Mouse (Mus musculus): Measurements from ENCODE around the gene Vps37b. TPM values are rescaled to one million over a fixed set of nuclear protein-coding genes. Genes with fewer than 3 reads are reported as not detected.

The Vps37b gene
- polyA plus RNA-seq, 1 experiment from 2014 or later, result 51.2 TPM

DNA sequence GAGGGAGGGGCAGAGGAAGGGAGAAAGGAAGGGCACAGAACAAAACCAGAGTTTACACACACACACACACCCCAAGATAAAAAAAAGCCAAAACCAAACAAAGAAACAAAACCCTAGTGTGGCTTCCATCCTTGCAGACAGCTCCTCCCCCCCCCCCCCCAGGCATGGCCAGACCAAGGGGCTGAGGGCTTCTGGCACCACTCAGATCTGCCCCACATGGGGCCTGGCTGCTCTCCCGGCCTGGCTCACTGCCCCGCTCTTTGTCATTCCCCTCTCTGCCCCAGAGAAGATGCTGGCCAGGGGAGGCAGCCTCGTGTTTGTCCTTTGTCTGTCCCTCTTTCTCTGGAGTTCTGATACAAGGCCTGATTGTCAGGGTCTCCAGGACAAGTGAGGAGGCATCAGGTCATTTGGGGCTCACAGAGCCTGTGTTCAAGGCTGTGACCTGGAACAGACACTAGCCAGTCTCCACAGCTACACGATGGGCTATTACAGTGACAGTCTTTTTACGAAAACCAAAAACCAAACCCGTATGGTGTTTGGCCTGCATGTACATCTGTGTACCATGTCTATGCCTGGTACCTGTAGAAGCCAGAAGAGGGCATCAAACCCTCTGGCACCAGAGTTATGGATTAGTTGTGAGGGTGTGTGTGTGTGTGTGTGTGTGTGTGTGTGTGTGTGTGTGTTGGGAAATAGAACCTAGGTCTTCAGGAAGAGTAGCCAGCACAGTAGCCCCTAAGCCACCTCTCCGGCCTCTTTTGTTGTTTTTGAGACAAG, 38.6 kb downstream of the Vps37b start:
- 74% methylated on average over 7 of the region's 7 CpGs for WGBS
- DNase-seq (ENCODE audit: extremely low spot score, low spot score), result no peak
- Histone ChIP-seq H3K4me1 (peaks cover 14% of the 10 kb centered on the region), H3K9me3 (no peaks in the 10 kb centered on the region), H3K27me3 (ENCODE audit: poor library complexity, severe bottlenecking) (no peaks in the 10 kb centered on the region), H3K4me3 (no peak overlapping the region), H3K36me3 (replicated peaks) (peaks cover 9% of the 10 kb centered on the region), H3K27ac (0 out of 2 replicates have a peak overlapping the region, but pooled peaks have one; percentile 13)

DNA sequence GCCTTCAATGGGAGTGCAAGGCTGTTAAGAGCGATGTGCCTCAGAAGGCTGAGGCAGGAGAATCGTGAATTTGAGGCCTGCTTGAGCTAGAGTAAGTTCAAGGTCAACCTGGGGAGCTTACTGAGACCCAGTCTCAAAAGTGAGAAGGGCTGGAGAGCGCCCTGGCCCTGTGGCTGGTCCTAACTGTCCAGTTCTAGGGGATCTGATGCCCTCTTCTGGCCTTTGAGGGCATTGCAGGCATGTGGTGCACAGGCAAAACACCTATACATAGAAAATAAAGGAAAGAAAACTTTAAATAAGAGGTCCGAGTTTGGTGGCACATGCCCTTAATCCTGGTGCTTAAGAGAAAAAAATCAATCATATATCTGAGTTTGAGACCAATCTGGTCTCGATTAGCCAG, 39.3 kb downstream of the Vps37b start:
- 38% methylated on average over 5 of the region's 5 CpGs for WGBS
- DNase-seq (ENCODE audit: extremely low spot score, low spot score), result peak; percentile 82
- no peaks in the 10 kb centered on the region for H3K9me3 ChIP-seq
- no peak overlapping the region for H3K27ac ChIP-seq
- H3K4me1 ChIP-seq, result peaks cover 14% of the 10 kb centered on the region
- H3K27me3 ChIP-seq (ENCODE audit: poor library complexity, severe bottlenecking), result no peaks in the 10 kb centered on the region
- H3K4me3 ChIP-seq, result no peak overlapping the region
- peaks cover 9% of the 10 kb centered on the region for H3K36me3 ChIP-seq (replicated peaks)

DNA sequence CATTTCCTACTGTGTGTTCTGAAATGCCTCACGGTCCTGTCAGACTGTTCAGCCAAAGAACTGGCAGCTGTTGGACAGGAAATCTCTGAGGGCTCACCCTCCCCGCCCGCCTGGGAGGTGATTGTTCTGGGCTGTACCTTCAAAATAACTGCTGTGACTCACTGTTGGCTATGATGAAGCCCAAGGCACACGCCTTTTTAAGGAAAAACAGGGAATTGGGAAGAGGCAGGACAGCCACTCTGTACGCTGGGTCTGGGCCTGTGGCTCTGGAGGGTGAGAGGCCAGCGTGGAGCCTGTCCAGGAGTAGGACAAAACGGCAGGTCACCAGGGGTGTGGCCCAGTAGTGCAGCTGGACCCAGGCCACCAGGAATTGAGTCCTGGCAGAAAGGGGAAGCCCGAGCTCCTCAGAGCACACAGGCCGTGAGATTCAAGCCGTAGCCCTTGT, 39.9 kb downstream of the Vps37b start:
- Histone ChIP-seq H3K9me3 (no peaks in the 10 kb centered on the region), H3K27me3 (ENCODE audit: poor library complexity, severe bottlenecking) (no peaks in the 10 kb centered on the region), H3K36me3 (replicated peaks) (peaks cover 4% of the 10 kb centered on the region), H3K27ac (no peak overlapping the region), H3K4me1 (peaks cover 14% of the 10 kb centered on the region), H3K4me3 (no peak overlapping the region)
- no peak for DNase-seq (ENCODE audit: extremely low spot score, low spot score)
- WGBS, result 84% methylated on average over 10 of the region's 10 CpGs

- 85% methylated on average over 6 of the region's 6 CpGs for WGBS
- Histone ChIP-seq H3K36me3 (replicated peaks) (no peaks in the 10 kb centered on the region; the same call in 1 of the 2 replicates), H3K9me3 (no peaks in the 10 kb centered on the region), H3K27me3 (ENCODE audit: poor library complexity, severe bottlenecking) (no peaks in the 10 kb centered on the region), H3K4me3 (no peak overlapping the region), H3K4me1 (peaks cover 16% of the 10 kb centered on the region), H3K27ac (no peak overlapping the region)
- DNase-seq (ENCODE audit: extremely low spot score, low spot score), result no peak
Measured at GRCm38 (mm10) chr5:123991321-123991720, 40.7 kb downstream of the Vps37b start.

DNA sequence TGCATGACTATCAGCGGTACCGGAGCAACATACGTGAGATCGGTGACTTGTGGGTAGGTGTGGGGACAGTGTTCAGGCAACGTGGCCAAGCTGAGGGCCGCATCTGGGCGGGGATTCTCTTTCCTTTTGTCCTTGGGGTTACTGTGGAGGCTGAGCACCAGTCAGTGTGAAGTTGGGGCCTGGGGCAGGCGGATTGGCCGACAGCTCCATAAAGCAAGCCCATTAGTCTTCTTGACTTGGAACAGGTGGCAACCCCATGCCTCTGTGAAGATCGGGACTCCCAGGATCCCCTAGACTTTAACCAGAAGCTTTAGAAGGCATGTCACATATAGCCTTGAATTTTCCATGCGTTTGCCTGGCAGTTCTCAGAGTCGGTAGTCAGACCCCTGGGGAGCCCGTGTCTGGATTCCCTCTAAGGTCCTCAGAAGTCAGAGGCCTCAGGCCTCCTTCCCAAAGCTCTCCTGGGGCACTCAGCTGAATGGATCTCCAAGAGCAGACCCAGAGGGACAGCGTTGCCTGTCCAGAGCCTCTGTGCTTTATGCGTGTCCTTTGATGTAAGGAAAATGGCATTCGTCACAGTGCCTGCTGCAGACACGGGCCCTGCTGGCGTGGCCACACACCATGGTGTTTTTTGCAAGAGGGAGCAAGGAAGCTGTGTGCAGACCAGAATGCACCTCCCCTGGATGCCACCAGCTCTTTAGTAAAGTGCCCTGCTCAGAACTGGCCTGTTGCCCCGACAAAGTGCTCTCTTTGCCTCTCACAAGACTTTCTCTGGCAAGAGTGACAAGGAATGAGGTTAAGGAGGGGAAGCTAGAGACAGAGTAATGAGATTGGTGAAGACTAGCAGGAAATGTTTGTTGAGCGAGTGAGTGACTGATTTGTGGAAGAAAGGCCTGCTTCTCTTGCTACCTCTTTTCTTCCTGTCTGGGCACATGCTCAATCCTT, 41.9 kb downstream of the Vps37b start:
- 88% methylated on average over 20 of the region's 20 CpGs for WGBS
- H3K4me3 ChIP-seq, result no peak overlapping the region
- DNase-seq (ENCODE audit: extremely low spot score, low spot score), result no peak

GRCm38 (mm10) chr5:123987511-123987910, 44.6 kb downstream of the Vps37b start:
- WGBS, result 80% methylated on average over 4 of the region's 4 CpGs
- peak overlapping the region; percentile 22; the same call in 1 of the 2 replicates for H3K27ac ChIP-seq
- H3K27me3 ChIP-seq (ENCODE audit: poor library complexity, severe bottlenecking), result no peaks in the 10 kb centered on the region
- H3K36me3 ChIP-seq (replicated peaks), result no peaks in the 10 kb centered on the region; the same call in 1 of the 2 replicates
- DNase-seq (ENCODE audit: extremely low spot score, low spot score), result no peak
- peaks cover 19% of the 10 kb centered on the region for H3K4me1 ChIP-seq
- H3K9me3 ChIP-seq, result no peaks in the 10 kb centered on the region
- H3K4me3 ChIP-seq, result no peak overlapping the region

More for the DNA sequence above, 41.9 kb downstream of the Vps37b start:
- no peaks in the 10 kb centered on the region; the same call in 1 of the 2 replicates for H3K36me3 ChIP-seq (replicated peaks)
- H3K27ac ChIP-seq, result no peak overlapping the region
- peaks cover 15% of the 10 kb centered on the region for H3K4me1 ChIP-seq
- H3K9me3 ChIP-seq, result no peaks in the 10 kb centered on the region
- no peaks in the 10 kb centered on the region for H3K27me3 ChIP-seq (ENCODE audit: poor library complexity, severe bottlenecking)

DNA sequence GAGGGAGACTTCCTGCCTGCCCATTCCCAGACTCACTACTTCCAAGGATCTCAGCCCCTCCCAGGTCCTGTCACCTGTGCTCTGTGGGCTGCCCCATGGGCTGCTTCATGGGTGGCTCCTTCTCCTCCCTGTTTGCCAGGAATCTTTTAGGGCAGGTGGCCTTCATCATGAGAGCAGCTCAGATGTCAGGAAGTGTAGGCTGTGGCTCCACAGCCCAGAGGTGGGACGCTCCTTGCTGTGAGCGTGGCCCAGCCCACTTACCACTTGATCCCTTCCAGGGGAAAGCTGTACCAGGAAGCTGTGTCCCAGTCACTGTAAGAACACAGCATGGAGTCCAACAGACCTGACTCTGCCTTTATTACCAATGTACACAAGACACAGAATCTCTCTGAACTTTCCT, 45.1 kb downstream of the Vps37b start:
- Histone ChIP-seq H3K4me3 (no peak overlapping the region), H3K9me3 (no peaks in the 10 kb centered on the region), H3K36me3 (replicated peaks) (no peaks in the 10 kb centered on the region; the same call in 1 of the 2 replicates), H3K27me3 (ENCODE audit: poor library complexity, severe bottlenecking) (no peaks in the 10 kb centered on the region), H3K27ac (no peak overlapping the region), H3K4me1 (peaks cover 19% of the 10 kb centered on the region)
- DNase-seq (ENCODE audit: extremely low spot score, low spot score), result no peak
- WGBS, result 73% methylated on average over 2 of the region's 2 CpGs

DNA sequence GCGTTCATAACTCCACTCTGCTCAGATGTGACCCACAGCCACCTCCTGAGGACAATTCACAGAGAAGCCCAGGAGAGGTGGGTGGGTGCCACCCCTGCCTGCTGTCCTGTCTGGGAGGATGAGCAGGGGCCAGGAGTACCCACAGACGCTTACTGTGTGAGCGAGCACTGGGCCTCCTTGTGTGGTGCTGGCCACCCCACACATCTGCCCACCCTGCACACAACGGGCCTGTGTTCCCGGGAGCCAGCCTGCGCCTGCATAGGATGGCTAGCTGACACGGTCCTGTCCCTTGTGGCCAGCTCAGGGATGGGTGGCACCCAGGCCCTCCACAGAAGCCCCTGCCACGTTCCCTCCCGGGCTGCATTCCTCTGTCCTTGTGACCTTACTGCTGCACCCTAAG, 46.6 kb downstream of the Vps37b start:
- H3K27ac ChIP-seq, result 0 out of 2 replicates have a peak overlapping the region, but pooled peaks have one; percentile 0
- no peak for DNase-seq (ENCODE audit: extremely low spot score, low spot score)
- H3K9me3 ChIP-seq, result no peaks in the 10 kb centered on the region
- no peaks in the 10 kb centered on the region for H3K36me3 ChIP-seq (replicated peaks)
- 87% methylated on average over 9 of the region's 9 CpGs for WGBS
- H3K4me3 ChIP-seq, result no peak overlapping the region
- no peaks in the 10 kb centered on the region for H3K27me3 ChIP-seq (ENCODE audit: poor library complexity, severe bottlenecking)
- H3K4me1 ChIP-seq, result peaks cover 19% of the 10 kb centered on the region

- Histone ChIP-seq H3K4me1 (peaks cover 22% of the 10 kb centered on the region), H3K9me3 (no peaks in the 10 kb centered on the region), H3K36me3 (replicated peaks) (no peaks in the 10 kb centered on the region), H3K27me3 (ENCODE audit: poor library complexity, severe bottlenecking) (no peaks in the 10 kb centered on the region; the same call in 1 of the 2 replicates), H3K27ac (no peak overlapping the region), H3K4me3 (no peak overlapping the region)
- 90% methylated on average over 11 of the region's 11 CpGs for WGBS
- no peak for DNase-seq (ENCODE audit: extremely low spot score, low spot score)
Measured at GRCm38 (mm10) chr5:123982838-123983237, 49.2 kb downstream of the Vps37b start.

- 86% methylated on average over 6 of the region's 6 CpGs for WGBS
- Histone ChIP-seq H3K4me3 (no peak overlapping the region), H3K36me3 (replicated peaks) (no peaks in the 10 kb centered on the region), H3K27me3 (ENCODE audit: poor library complexity, severe bottlenecking) (peaks cover 7% of the 10 kb centered on the region), H3K27ac (no peak overlapping the region), H3K9me3 (no peaks in the 10 kb centered on the region), H3K4me1 (peaks cover 29% of the 10 kb centered on the region)
- no peak for DNase-seq (ENCODE audit: extremely low spot score, low spot score)
Measured at GRCm38 (mm10) chr5:123981250-123981554, 50.9 kb downstream of the Vps37b start.

DNA sequence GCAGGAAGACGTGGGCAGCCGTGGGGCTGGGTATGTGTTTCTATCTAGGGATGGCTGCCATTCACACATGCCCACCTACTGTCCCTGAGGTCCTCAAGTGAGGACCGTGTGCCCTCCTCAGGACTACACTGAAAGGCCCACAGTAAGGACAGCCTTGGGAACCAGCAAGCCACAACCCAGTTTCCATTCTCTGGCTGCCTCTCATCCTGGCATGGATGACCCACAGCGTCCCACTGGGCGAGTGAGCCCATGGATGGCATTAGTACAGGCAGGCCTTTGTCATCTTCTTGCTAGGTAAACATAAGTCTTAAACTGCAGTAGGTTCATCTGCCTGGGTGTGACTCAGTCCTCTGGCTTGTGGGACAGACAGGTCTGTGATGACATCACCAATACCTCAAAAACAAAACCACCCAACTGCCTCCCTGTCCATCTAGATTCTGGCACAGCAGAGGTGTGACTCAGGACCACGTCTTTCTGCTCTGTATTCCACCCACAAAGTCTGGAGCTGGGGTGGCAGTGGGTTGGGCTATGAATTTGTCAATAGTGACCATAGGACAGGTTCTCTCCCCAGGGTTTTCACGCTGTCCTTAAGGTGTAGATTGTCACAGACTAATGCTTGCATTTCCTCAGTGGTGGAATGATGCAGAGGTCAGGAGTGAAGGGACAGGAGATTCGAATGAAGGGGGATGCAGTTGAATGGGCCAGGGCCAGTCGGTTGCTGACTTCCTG, 51.4 kb downstream of the Vps37b start:
- H3K36me3 ChIP-seq (replicated peaks), result no peaks in the 10 kb centered on the region
- no peak overlapping the region for H3K4me3 ChIP-seq
- no peaks in the 10 kb centered on the region for H3K9me3 ChIP-seq
- 86% methylated on average over 9 of the region's 9 CpGs for WGBS
- no peak overlapping the region for H3K27ac ChIP-seq
- peaks cover 31% of the 10 kb centered on the region for H3K4me1 ChIP-seq
- no peak for DNase-seq (ENCODE audit: extremely low spot score, low spot score)
- peaks cover 12% of the 10 kb centered on the region for H3K27me3 ChIP-seq (ENCODE audit: poor library complexity, severe bottlenecking)

- Histone ChIP-seq H3K27ac (no peak overlapping the region), H3K4me1 (peaks cover 27% of the 10 kb centered on the region), H3K9me3 (no peaks in the 10 kb centered on the region), H3K36me3 (replicated peaks) (no peaks in the 10 kb centered on the region), H3K4me3 (no peak overlapping the region), H3K27me3 (ENCODE audit: poor library complexity, severe bottlenecking) (peaks cover 19% of the 10 kb centered on the region)
- WGBS, result 71% methylated on average over 4 of the region's 4 CpGs
- DNase-seq (ENCODE audit: extremely low spot score, low spot score), result no peak
Measured at GRCm38 (mm10) chr5:123979980-123980369, 52.1 kb downstream of the Vps37b start.
